Mouse (Mus musculus) lung, postnatal 10 days (tissue): ENCODE results near the gene Adssl1.

Experiments used
- DNase-seq: peaks from one replicate; pipeline ENCODE4 v3.0.0; 2021

The Adssl1 gene

DNA sequence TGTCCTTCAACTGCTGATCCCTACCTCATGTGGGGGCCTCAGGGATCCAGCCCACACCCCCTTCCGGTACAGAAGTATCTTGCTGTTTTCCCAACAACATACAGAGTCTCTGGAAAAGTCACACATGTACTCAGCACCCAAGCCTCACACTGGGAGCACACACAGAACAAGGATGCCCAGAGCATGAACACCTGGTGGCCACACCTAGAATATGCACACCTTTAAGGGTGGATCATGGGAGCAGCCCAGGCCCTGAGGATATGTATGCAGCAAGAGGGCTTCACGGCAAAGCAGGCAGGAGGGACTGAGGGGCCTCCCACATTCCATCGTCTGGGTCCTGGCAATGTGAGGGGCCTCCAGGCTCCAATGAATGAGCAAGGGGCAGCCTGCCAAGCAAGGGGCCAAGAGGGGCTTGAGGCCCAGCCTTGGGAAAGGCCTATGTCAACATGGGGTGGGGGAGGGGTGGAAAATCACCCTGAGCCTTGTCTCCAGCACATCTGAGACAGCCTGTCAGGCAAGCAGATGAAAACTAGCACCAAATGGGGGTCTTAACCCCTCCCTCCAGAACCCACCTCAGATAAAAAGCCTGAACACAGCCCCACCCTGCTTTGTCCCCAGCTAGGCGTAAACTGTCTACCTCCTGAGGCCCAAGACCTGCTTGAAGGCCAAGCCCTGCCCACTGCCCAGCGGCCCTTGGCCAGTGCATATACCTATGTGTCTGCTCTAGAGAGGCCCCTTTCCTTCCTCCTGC, 40.9 kb downstream of the Adssl1 start:
- DNase-seq = peak; percentile 86

DNA sequence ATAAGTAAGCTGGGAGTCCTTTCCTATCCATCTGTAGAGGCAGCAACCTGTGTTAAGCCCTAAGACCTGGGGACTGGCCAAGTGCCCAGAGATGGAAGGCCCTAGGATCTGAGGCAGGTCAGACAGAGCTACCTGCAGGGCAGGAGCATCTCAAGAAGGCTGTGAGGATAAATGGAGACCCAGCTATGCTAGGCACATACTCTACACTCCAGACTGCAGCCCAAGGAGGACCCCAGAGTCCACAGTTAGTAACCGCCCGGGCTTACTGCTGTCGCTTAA, 41.4 kb downstream of the Adssl1 start:
- DNase-seq = no peak

DNA sequence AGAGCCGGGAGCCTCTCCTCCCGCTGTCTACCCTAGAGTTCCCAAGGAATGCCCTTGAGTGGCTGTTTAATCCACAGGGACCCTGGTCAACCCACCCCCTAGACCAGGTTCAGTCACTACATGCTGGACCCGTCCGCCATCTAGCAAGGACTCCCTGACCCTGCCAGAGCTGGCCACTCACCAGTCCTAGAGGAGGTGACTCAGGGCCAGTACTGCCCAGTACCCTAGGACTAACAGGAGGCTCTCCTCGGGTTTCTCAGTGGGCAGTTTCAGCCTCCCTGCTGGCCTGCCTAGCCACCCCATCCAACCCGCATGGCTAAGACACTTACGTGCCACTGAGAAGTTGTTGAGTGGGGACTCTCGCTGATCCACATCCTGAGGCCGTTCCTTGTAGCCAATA, 42.0 kb downstream of the Adssl1 start:
- no peak for DNase-seq

DNA sequence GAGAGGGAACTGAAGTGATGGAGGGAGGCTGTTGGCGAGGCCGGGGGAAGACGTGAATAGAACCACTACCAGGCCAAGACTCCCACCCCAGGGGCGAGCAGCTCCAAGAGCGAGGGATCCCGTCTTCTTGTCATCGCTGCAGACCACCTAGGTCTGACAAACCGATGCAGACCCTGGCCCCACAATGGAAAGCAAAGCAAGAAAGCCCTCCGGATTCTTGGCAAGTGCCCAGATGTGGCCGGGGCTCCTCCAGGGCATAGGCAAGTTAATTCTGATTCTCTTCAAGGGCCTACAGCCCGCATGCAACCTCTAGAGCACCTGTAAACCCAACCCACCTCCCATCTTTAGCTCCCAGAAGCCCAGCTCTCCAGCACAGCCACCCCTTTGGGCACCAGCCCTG, 43.5 kb downstream of the Adssl1 start:
- DNase-seq = no peak

DNA sequence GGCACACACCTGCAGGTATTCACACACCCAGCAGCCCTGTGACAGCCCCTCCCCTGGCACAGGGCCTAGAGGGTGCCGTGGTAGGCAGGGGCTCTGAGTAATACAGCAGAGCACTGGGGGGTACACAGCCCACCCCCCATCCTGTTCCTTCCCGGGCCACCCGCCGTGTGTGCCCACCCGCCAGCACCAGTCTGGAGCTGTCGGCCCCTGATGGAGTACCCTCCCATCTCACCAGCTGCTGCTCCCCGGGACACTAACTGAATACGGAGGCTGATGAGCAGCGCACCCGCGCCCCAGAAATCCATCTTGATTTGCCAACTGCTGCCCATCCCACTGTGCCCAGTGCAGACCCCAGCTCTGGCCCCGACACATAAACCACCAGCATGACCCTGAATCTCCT, 43.9 kb downstream of the Adssl1 start:
- no peak for DNase-seq

DNA sequence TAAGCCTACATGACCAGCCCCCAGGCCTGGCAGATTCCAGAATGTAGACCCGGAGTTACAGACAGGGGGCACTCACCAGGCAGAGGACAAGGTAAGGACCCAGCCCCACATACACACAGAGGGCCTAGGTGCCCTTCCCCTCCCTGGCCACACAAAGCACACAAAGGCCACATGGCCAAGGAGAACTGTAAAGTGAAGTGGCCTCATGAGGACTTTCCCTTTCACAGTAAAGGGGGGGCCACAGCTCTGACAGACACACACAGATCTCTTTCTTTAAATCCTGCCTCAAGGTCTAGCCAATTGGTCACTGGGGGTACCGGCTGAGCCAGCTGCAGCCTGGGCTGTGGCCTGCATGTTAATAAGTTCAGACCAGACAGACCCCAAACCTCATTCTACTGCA, 44.3 kb downstream of the Adssl1 start:
- DNase-seq = no peak

DNA sequence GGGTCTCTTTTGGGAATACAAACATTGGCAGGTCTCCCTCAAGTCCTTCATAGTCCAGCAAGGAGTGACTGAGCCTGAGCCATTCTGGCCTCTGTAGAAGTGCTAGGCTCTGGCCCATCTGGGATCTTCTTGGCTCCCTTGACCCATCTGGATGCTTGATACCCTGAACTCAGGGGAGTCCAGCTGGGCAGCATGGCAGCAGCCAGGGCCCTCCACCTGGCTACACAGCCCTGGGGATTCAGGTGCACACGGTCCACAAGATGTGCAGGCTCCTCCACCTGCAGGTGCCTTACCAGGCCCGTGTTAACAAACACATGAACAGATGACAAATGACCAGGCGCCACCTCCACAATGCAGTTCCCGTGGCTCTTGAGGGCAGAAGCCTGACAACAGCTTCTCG, 44.8 kb downstream of the Adssl1 start:
- no peak for DNase-seq

DNA sequence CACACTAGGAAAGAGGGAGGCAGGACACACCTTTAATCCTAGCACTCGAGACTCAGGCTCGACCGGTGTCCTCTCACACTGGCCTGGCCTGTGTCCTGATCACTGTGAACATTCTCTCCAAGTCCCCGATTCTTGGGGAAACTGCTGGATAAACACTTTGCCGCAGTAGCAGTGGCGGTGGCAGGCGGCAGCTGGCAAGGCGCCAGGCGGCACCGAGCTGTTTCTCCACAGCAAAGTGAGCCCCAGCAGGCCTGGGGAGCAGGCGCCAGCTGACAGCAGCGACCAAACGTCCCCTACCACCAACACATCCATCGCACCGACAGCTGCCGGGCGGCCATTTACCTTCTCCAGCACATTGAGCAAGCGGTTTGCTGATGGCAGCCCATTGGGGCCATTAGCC, 45.6 kb downstream of the Adssl1 start:
- peak; percentile 83 for DNase-seq

DNA sequence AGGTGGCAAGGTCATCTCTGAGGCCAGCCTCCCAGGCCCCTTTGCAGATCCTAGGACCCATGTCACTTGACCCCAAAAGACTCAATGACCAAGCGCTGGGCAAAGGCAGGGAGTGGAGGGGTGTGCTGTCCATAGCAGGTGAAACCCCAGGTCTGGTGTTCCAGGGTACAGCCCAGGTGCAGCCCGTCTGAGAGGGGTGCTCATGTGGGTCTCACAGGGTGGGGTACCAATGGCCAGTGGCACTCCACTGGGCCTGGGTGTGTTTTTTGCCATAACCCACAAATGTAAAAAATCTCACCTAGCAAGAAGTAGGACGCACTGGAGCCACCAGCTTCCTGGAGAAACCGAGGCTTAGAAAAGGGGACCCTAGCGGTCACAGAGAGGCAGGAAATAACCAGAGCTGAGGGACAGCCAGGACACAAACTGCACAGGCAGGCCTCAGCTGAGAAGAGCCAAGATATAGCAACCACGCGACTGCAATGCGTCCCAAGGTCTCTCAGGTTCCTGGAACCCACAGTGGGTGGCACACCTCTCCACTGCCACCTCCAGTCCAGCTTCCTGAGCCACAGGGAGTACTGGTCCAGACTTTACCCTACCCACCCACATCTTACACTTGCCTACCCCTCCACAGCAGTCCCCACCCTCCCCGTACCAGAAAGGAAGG, 46.2 kb downstream of the Adssl1 start:
- no peak for DNase-seq

DNA sequence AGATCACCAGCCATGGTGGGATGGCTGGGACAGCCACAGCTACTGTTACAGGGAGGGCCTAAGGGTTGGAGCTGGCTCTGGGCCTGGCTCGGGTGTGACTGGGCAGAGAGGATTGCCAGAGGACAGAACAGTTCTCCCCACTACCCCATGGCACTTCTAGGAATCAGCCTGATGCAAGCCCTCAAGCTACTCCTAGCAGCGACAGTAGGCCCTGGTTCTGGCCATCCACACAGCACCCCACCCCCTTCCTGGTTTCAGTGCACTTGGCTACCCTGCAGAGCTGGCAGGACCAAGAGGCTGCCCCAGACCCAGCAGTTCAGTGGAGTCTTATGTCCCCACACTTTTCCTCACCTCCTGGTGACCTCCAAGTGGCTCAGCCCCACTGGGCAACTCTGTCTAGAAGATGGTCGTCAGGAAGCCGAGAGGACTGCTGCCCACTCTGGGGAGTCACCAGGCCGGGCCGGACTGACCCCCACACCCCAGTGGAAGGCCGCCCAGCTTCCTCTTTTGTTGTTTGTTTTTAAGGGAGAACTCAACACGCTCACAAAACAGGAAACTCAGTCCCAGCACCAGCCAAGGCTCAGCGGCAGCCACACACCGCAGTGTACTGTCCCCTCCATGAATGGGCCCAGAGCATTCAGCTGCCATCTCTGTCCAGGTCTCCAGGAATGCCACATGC, 47.9 kb downstream of the Adssl1 start:
- peak; percentile 56 for DNase-seq

DNA sequence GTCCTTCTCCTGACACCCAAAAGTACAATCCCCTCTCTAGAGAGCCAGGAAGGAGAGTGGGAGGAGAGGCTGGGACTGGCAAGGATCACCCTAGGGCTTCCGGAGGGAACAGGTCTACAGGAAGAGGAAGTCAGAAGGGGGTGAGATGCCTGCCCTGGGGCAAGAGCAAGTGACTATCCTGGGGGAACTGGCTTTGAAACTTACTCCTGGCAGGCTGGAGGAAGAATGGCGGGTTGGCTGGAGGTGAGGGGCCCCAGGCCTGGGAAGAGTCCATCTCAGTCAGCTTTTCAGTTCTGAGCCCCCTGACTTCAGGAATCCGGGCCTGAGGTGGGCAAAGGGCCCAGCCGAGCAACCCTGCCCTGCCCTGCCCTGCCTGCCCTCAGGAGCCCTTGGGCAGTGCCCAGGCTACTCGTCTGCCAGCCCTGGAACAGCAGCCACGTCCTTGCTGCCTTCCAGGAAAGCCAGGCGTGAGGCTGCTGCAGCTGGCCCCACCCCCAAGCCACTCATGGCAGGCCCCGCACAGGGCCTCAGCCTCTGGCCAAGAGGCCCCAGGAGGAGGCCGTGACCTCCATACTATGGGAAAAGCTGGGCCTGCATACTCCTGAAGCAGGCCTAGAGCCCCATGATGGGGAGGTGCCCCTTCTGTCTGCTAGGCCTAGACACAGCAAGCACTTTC, 51.0 kb downstream of the Adssl1 start:
- no peak for DNase-seq

DNA sequence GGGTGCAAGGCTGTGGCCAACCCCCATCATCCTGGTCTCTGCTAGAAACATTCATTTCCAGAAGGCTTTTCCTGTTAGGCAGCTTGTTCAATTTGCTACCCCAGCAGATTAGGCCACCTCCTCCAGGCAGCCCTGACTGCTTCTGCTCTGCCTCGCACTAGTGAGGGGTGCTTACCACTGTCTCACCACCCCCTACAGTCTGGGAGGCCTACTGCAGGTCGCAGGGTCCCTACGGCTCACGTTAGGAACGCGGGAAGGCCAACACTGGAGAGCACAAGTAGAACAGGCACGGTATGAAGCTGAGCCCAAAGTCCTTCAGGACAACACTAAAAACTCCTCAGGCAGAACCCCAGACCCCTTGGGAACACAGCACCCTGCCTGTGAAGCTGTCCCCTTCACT, 52.0 kb downstream of the Adssl1 start:
- peak; percentile 50 for DNase-seq

DNA sequence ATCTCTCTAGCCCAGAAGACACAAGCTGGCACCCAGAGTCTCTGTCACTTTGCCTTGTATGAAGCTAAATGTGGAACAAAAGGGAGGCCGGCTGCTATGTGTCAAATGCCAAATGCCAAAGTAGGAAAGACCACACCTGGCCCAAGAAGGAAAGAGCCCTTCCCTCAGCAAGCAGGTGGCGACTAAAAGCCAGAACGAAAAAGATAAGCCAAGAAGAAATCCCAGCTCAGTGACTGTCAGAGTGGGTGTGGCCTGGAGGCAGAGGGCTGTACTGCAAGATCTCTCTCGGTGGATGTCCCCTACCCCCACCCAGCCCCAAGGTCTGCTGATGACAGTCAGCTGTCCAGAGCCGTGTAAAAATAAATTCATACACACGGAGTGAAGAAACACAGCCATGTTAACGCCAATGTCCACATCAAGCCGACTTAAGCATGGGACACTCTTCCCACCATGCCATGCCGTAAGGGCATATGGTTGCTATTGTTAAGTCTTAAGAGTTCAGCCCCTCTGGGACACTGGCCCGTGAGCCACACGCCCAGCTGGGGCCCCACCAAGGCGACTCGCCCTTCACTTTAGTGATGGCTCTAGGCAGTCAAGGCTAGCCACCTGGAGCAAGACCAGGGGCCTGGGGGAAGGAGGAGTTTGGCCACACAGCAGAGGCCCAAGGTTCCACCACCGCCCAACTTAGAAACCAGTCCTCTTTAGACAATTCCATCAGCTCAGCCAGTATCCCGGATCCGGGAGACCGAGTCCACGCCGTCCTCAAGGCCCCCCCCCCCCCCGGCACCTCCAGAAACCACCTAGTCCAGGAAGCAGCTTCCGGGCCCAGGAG, 53.1 kb downstream of the Adssl1 start:
- peak; percentile 78 for DNase-seq

DNA sequence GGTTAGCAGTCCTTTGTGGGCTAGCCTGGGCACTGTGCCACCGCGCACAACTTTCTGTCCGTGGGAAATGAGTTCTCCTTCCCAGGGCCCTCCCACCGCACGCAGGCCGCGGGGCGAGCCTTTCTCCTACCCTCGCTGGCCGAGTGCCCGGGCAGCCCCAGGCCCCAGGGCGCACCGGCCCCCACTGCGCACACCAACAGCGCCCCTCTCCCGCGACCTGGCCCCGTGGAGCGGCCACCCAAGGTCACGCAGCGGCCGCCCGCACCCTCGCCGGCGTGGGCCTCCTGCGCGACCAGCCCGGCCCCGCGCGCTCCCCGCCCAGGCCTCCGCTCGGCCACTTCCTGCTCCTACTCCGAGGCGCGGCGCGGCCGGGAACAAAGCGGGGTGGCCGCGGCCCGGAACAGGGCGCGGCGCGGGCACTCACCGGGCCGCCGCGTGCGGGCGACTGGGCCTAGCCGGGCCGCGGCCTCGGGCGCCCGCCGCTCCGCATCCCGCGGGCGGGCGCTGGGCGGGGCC, 53.8 kb downstream of the Adssl1 start:
- DNase-seq = peak; percentile 69

DNA sequence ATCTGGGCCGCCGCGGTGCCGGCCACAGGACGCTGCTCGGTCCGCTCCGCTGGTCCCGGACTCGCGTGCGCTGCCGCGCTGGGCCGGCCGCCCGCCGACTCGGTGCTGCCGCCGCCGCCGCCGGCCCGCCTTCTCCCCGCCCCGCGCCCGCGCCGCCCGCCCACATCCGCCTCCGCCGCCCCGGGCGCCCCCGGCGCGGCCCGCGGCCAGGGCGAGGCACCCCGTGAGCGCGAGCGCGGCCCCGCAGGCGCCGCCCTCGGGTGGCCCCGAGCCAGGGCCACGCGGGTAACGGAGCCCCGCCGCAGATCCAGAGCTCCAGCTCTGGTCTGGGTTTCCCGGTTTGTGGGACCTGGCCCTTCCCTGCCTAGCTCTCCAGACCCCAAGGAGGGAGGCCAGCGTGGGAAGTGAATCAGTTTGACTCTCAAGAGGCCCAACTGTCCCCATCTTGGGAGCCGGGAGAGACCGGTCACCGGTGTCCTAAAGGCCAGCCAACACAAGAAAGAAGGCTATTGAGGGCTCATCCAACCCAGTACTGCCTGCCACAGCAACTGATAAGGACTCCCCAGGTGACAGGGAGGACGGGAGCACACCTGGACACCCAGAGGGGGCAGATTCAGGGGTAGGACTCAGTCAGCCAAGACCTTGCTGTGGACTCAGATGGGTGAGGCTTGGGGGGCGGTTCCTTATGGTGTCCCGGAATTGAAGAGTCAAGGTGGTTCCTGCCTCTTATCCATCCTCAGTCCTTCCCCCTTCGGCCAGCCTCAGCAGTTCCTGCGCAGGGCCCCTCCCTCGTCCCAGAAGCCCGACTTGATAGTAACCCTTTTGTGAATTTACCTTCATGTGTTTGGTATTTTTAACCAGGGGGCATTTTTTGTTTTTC, 54.5 kb downstream of the Adssl1 start, which contains the start of gene Akt1:
Gene Akt1, minus strand, starts transcription at position 753 of the 880 bp plus-strand sequence.
- peak; percentile 62 for DNase-seq

DNA sequence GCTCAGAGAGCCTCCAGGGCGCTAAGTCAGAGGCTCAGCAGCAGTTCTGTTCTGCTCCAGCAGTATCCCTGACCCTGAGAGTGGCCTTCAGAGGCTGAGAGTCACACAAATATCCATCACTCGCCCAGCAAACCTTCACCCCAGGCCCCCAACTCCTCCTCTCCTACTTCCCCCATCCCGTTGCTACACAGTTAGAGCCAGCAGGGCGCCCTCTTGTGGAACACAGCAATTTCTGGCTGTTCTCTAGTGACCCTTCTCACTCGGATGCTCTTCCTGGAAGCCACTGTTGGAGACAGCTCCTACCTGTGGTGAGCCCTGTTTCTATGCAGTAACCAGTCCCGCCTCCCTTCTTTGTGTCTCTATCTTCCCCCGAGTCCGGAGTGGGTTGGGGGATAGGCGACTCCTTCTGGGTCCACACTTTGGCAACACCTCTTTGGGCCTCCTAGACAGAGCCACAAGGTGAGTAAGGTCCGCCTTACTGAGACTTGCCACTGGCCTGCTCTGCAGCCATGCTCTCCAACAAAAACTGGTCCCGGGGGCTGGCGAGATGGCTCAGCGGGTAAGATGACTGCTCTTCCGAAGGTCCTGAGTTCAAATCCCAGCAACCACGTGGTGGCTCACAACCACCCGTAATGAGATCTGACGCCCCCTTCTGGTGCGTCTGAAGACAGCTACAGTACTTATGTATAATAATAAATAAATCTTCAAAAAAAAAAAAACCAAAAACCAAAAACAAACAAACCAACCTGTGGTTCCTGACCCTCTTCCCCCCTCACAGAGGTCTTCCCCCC, 55.6 kb downstream of the Adssl1 start:
- peak; percentile 93 for DNase-seq

DNA sequence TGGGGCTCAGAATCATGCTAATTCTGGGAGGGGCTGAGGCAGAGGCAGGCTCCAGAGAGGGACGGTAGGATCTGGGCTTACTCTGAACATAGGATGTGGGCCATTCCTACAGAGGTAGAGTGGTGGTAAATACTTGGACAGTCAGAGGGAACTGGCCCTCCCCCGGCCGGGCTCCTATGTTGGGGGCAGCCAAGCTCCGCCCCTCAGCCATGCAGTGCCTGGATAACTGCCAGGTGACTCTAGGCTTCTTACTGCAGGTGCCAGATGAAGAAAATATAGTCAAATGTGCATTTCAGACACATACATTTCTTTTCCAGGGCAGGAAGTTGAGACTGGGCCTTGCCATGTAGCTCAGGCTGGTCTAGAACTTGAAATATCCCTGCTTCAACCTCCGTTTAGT, 57.2 kb downstream of the Adssl1 start:
- no peak for DNase-seq

DNA sequence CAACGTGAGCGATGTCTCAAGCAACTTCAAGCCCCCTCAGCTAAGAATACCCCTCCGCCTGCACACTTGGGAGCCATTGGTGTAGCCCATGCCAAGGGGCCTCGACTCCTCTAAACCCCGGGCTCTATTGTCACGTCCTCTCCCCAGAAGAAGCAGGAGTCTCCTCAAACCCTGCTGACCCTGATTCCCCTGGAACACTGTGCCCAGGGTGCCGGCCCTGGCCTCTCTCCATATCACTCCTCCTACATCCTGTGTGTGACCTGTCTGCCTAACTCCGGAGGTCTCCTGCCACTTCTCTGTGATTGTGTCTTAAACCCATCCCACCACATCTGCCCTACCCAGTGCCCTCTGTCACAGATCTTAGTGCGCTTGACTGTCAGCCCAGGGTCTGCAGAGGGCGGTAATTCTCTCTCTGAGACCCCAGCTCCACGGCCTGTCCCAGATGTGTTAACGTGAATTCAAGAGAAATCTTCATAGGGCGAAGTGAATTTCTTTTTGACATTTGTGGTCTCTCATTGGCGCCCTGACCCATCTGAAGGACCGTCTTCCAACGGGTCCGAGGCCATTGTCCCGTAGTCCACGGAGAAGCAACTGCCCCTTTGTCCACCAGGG, 58.2 kb downstream of the Adssl1 start:
- DNase-seq = no peak

DNA sequence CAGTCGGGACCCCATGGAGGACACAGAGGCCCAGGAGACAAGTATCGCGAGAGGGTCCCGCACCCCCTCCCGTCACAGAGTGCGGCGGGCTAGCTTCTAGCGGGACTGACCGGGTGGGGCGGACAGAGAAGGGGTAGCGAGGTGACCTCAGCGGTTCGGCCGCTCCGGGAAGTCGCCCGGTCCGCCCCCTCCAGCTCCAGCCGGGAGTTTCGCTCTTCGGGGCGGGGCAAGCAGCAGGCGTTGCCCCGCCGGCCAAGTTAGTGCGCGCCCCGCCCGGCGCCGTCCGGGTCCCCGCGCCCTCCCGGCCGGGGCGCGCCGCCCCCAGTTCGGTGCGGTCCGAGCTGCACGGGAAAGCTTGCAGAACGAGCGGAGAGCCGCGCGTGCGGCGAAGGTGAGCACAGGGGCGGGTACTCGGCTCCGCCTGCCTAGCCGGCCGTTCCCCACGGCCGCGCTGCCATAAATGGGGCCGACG, 58.7 kb downstream of the Adssl1 start, which contains the start of gene Zbtb42:
Gene Zbtb42, plus strand, starts transcription at position 274 of the 472 bp plus-strand sequence.
- peak; percentile 92 for DNase-seq
